Mouse (Mus musculus) gastrocnemius, postnatal 14 days (tissue): ENCODE measurements around the gene Tpbgl. TPM values are rescaled to one million over a fixed set of nuclear protein-coding genes. Genes with fewer than 3 reads are reported as not detected.

Experiments used
- DNase-seq: peaks from one replicate; pipeline ENCODE4 v3.0.0; 2021; ENCODE audit warnings: mixed read lengths
- intact Hi-C: fragments of 180-260 bp; cut with DNase I; formaldehyde crosslinking; loops from one replicate; pipeline ENCODE4 v1.15.1; 2025; ENCODE audit warnings: low total_unique reads
- total RNA-seq, 2 experiments: library from RNA; stranded (reverse); gene quantifications; 2 replicates each; pipeline ENCODE4 v1.2.3; 2021

Gene Tpbgl
- total RNA-seq, 2 experiments from 2014 or later, result 38.7 to 43.2 TPM

DNA sequence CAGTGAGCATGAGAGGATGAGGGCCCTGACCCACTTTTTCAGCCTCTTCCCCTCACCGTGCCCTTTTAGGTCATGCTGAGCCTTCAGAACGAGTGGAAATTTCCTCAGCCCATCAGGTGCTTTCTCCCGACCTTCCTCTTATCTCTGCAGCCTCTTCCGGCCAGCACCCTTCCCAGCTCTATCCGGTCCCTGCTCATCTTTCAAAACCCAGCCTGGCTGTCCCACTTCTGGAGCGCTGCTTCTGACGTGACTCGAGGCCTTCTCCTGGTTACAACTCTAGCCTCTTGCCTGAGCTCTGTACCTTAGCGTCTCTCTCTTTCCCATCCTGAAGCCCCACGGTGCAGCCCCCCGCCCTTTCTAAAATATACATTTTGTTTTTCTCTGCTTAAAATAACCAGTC lies 27.3 kb upstream of the Tpbgl start:
- intact Hi-C loops, result no loop called here
- no peak for DNase-seq

- DNase-seq, result no peak
- intact Hi-C loops, result no loop called here
These were observed 22.7 kb upstream of the Tpbgl start for GRCm38 (mm10) chr7:99649585-99649984.

GRCm38 (mm10) chr7:99648623-99649022 lies 21.7 kb upstream of the Tpbgl start:
- intact Hi-C loops, result no loop called here
- DNase-seq, result peak; percentile 82

GRCm38 (mm10) chr7:99644701-99645100 lies 17.8 kb upstream of the Tpbgl start:
- no peak for DNase-seq
- intact Hi-C loops, result no loop called here

DNA sequence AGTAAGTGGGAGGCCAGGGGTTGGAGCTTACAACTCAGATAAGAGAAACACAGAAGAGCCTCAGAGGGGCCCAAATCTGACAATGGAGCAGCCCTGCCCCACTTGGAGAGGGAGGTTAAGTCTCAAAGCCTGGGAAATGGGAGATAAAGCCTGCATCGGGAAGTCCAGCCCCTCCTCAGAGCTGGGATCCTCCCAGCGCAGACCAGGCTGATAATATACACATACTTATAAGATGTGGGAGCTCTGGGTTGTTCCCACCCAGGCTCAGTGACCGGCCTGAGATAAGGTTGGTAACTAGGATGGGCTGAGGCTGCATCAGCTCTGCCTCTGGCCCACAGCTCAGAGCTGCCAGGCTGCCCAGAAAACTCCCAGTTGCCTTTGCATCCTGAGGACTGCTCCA lies 15.2 kb upstream of the Tpbgl start:
- intact Hi-C loops, result no loop called here
- no peak for DNase-seq

GRCm38 (mm10) chr7:99641245-99641644 lies 14.3 kb upstream of the Tpbgl start:
- DNase-seq, result peak; percentile 81
- intact Hi-C loops, result no loop called here

GRCm38 (mm10) chr7:99633966-99634665 lies 7.2 kb upstream of the Tpbgl start:
- DNase-seq, result peak; percentile 69
- intact Hi-C loops, result no loop called here

GRCm38 (mm10) chr7:99632286-99632685 lies 5.4 kb upstream of the Tpbgl start:
- intact Hi-C loops, result no loop called here
- no peak for DNase-seq

- intact Hi-C loops, result loop anchor here (10.0 kb wide), 1 partner anchor 247 kb away; no protein-coding TSS in a partner anchor
- no peak for DNase-seq
These were observed 463 bp upstream of the Tpbgl start for GRCm38 (mm10) chr7:99627366-99627765.

GRCm38 (mm10) chr7:99625722-99626375 lies 1.1 kb downstream of the Tpbgl start:
- intact Hi-C loops, result loop anchor here (10.0 kb wide), 1 partner anchor 249 kb away; no protein-coding TSS in a partner anchor
- DNase-seq, result peak; percentile 95

DNA sequence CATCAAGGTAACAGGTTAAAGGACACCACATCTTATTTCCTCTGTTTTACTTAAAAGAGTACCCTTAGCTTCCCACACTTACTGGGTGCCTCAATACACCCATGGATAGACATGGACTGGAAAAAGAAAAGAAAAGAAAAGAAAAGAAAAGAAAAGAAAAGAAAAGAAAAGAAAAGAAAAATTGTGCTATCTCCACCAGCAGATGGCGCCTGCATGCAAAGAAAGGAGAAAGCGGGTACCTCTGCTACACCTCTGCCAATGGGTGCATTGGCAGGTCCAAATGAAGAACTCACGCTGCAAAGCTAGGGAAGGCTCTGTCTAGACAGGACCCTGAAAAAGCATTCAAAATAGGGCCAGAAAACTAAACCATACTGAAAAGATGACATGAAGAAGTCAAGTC lies 8.0 kb downstream of the Tpbgl start:
- DNase-seq, result no peak
- intact Hi-C loops, result no loop called here

GRCm38 (mm10) chr7:99618264-99618663 lies 8.6 kb downstream of the Tpbgl start:
- intact Hi-C loops, result no loop called here
- DNase-seq, result no peak

GRCm38 (mm10) chr7:99607632-99608031 lies 19.3 kb downstream of the Tpbgl start:
- DNase-seq, result no peak
- intact Hi-C loops, result no loop called here

DNA sequence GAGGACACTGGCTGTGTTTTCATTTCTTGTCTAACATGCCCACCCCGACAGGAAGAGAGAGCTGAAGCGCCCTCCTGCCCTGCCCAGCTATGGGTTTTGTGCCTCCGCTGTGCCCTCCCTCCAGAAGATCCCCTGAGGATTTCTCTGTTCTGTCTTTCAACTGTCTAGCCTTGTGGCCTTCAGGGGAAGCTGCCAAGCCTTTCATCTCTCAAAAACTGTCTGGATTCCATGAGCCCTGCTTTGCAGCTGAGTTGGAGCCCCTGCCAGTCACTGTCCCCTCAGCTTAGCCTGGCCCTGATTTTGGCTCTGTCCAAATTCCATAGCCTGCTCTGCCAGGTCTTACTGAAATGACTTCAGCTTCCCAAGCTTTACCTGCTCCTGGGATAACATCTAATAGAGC lies 20.1 kb downstream of the Tpbgl start:
- no peak for DNase-seq
- intact Hi-C loops, result no loop called here

GRCm38 (mm10) chr7:99606303-99606702 lies 20.6 kb downstream of the Tpbgl start:
- no peak for DNase-seq
- intact Hi-C loops, result no loop called here

GRCm38 (mm10) chr7:99605058-99605457 lies 21.8 kb downstream of the Tpbgl start:
- intact Hi-C loops, result no loop called here
- DNase-seq, result no peak

GRCm38 (mm10) chr7:99603875-99604662 lies 22.8 kb downstream of the Tpbgl start:
- intact Hi-C loops, result no loop called here
- no peak for DNase-seq

DNA sequence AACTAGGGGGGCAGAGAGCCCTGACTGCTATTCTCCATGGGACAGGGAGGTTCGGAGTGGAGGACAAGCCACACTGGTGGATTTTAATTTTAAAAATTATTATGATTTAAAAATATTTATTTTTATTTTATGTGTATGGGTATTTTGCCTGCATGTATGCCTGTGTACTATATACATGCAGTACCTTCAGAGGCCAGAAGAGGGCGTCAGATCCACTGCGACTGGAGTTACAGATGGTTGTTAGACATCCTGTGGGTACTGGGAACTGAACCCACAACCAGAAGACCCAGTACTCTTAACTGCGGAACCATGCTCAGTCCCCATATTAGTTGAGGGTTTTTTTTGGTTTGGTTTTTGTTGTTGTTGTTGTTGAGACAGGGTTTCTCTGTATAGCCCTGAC lies 28.2 kb downstream of the Tpbgl start:
- intact Hi-C loops, result no loop called here

DNA sequence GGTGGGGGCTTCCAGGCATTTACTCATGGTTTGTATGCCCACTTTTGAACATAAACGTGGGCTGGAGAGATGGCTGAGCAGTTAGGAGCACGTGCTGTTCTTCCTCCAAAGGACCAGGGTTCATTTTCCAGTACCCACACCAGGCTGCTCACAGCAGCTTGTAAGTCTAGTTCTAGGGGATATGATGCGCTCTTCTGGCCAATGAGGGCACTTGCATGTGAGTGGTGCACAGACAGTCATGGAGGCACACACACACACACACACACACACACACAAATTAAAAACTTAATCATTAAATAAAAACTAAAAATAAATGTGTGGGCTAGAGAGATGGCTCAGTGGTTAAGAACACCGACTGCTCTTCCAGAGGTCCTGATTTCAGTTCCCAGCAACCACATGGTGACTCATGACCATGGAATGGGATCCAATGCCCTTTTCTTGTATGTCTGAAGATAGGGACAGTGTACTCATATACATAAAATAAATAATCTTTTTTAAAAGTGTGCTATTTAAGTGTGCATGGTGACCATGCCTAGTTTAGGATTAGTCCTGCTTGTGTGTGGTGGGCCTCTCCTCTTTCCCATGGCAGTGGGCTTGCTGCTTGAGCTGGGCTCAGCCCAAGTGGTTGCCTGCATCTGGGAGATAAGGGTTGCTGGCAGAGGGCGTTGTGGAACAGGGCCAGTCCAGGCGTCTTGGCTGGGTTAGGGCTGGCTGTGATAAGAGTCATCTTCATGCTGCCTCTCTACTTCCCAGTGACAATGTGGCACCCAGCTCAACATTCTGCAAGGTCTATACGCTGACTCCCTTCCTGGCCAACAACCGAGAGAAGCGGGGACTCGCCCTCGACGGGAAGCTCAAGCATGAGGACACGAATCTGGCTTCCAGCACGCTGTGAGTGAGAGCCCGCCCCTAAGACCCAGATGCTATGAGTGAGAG lies 32.8 kb downstream of the Tpbgl start:
- intact Hi-C loops, result loop anchor here (5.0 kb wide), 1 partner anchor 37 kb away; no protein-coding TSS in a partner anchor
- no peak for DNase-seq

More for the DNA sequence above, 28.2 kb downstream of the Tpbgl start:
- no peak for DNase-seq
